Mouse (Mus musculus) subcutaneous adipose tissue, adult 2 months (tissue): ENCODE data around the gene Mogat1. TPM values are rescaled to one million over a fixed set of nuclear protein-coding genes. Genes with fewer than 3 reads are reported as not detected.

ENCODE experiments used
- polyA plus RNA-seq: library from polyadenylated mRNA; depleted of rRNA; stranded (reverse); fragments of >200 nt; gene quantifications from 2 replicates; pipeline ENCODE4 v1.2.3, GENCODE M21; 2012; ENCODE audit warnings: low replicate concordance; rRNA removed

The Mogat1 gene
- 29.2 and 33.4 TPM in 2 replicates for polyA plus RNA-seq

GRCm38 (mm10) chr1:78510862-78511261, at the start of gene Mogat1:
TSS of gene Mogat1 (plus strand) at chr1:78510991.

GRCm38 (mm10) chr1:78488752-78489492, 21.9 kb upstream of the Mogat1 start, which contains the start of gene Farsb:
TSS of gene Farsb (minus strand) at chr1:78488897.

GRCm38 (mm10) chr1:78511621-78512160, 900 bp downstream of the Mogat1 start, which contains the start of gene BC035947:
TSS of gene BC035947 (minus strand) at chr1:78512158.

Other genes starting within 250 kb of the Mogat1 start
- gene Sgpp2, start 200.6 kb upstream of the Mogat1 start, polyA plus RNA-seq = 5.3 TPM in 1 of 2 replicates, not detected in the other
- gene Farsb, start 22.1 kb upstream of the Mogat1 start, polyA plus RNA-seq = 25.6 and 30.4 TPM in 2 replicates
- 0.21 and 0.98 TPM in 2 replicates for gene BC035947, start 1.2 kb downstream of the Mogat1 start, polyA plus RNA-seq
- gene Acsl3, start 146.8 kb downstream of the Mogat1 start, polyA plus RNA-seq = 9.6 and 11.2 TPM in 2 replicates
- 0.52 and 0.82 TPM in 2 replicates for gene Utp14b, start 147.0 kb downstream of the Mogat1 start, polyA plus RNA-seq